Mouse (Mus musculus) myocyte (in vitro differentiated cells): ENCODE measurements around the gene Adamts4. TPM values are rescaled to one million over a fixed set of nuclear protein-coding genes. Genes with fewer than 3 reads are reported as not detected.

ENCODE experiments used
- H3K27me3 ChIP-seq: one replicate; pipeline ENCODE4 v1.6.1; 2011; ENCODE audit not compliant: control insufficient read depth, insufficient read depth, insufficient read length
- H3K36me3 ChIP-seq: one replicate; pipeline ENCODE4 v1.6.1; 2011; ENCODE audit not compliant: control insufficient read depth, insufficient read depth
- H3K4me2 ChIP-seq: one replicate; pipeline ENCODE4 v1.6.1; 2011; ENCODE audit warnings: low read depth, control low read depth
- H3K4me3 ChIP-seq: one replicate; pipeline ENCODE4 v1.5.1; 2011; ENCODE audit warnings: mild to moderate bottlenecking, control low read depth, moderate library complexity
- H3K79me2 ChIP-seq: one replicate; pipeline ENCODE4 v1.6.1; 2011; ENCODE audit not compliant: control insufficient read depth, insufficient read depth
- H3ac ChIP-seq: one replicate; pipeline ENCODE4 v1.6.1; 2011; ENCODE audit not compliant: control insufficient read depth, insufficient read length
- CEBPB ChIP-seq: IDR thresholded peaks from 2 replicates; pipeline ENCODE4 v1.6.1; 2011; ENCODE audit warnings: mild to moderate bottlenecking, moderate library complexity; ENCODE audit not compliant: poor library complexity, insufficient read depth, severe bottlenecking
- E2F4 ChIP-seq: IDR thresholded peaks from one replicate; pipeline ENCODE4 v1.6.1; 2011; ENCODE audit warnings: mild to moderate bottlenecking, control low read depth, moderate library complexity; ENCODE audit not compliant: insufficient read depth
- MAX ChIP-seq: IDR thresholded peaks from one replicate; pipeline ENCODE4 v1.6.1; 2011; ENCODE audit warnings: low read depth, mild to moderate bottlenecking, control low read depth
- MYOD1 ChIP-seq, 3 experiments: IDR thresholded peaks; one replicate each; pipeline ENCODE4 v1.6.1; 2011; ENCODE audit warnings: control low read depth in 2 of 3, low read depth in 2 of 3, mild to moderate bottlenecking in 2 of 3, moderate library complexity in 1 of 3; ENCODE audit not compliant: insufficient read length in 2 of 3, control insufficient read depth in 1 of 3
- MYOG ChIP-seq, 3 experiments: IDR thresholded peaks; one replicate each; pipeline ENCODE4 v1.6.1; 2011; ENCODE audit warnings: control low read depth in 2 of 3, low read depth in 2 of 3, mild to moderate bottlenecking in 2 of 3; ENCODE audit not compliant: insufficient read length in 2 of 3, control insufficient read depth in 1 of 3, insufficient read depth in 1 of 3
- POLR2A ChIP-seq: IDR thresholded peaks from one replicate; pipeline ENCODE4 v1.6.1; 2011; ENCODE audit warnings: low read depth, mild to moderate bottlenecking, control low read depth, moderate library complexity; ENCODE audit not compliant: insufficient read length
- POLR2AphosphoS2 ChIP-seq: IDR thresholded peaks from one replicate; pipeline ENCODE4 v1.6.1; 2011; ENCODE audit warnings: low read depth, control low read depth; ENCODE audit not compliant: insufficient read length
- REST ChIP-seq: IDR thresholded peaks from one replicate; pipeline ENCODE4 v1.6.1; 2011; ENCODE audit warnings: mild to moderate bottlenecking, control low read depth, moderate library complexity; ENCODE audit not compliant: insufficient read depth, insufficient read length
- SRF ChIP-seq: IDR thresholded peaks from one replicate; pipeline ENCODE4 v1.6.1; 2011; ENCODE audit warnings: low read depth; ENCODE audit not compliant: control insufficient read depth, insufficient read length
- TCF12 ChIP-seq: IDR thresholded peaks from one replicate; pipeline ENCODE4 v1.6.1; 2011; ENCODE audit warnings: mild to moderate bottlenecking, control low read depth; ENCODE audit not compliant: poor library complexity, insufficient read depth, severe bottlenecking
- TCF3 ChIP-seq: IDR thresholded peaks from one replicate; pipeline ENCODE4 v1.6.1; 2011; ENCODE audit warnings: low read depth, control low read depth; ENCODE audit not compliant: insufficient read length
- USF1 ChIP-seq: IDR thresholded peaks from one replicate; pipeline ENCODE4 v1.6.1; 2011; ENCODE audit warnings: low read depth, mild to moderate bottlenecking, control low read depth, moderate library complexity
- polyA plus RNA-seq: library from polyadenylated mRNA; unstranded; fragments of >200 nt; fragmentation: generic; extraction: Trizol; gene quantifications from one replicate; pipeline ENCODE4 v1.2.1, GENCODE M21; 2012; ENCODE audit warnings: missing spikeins

The Adamts4 gene
- polyA plus RNA-seq, 1 experiment: 15.0 TPM

DNA sequence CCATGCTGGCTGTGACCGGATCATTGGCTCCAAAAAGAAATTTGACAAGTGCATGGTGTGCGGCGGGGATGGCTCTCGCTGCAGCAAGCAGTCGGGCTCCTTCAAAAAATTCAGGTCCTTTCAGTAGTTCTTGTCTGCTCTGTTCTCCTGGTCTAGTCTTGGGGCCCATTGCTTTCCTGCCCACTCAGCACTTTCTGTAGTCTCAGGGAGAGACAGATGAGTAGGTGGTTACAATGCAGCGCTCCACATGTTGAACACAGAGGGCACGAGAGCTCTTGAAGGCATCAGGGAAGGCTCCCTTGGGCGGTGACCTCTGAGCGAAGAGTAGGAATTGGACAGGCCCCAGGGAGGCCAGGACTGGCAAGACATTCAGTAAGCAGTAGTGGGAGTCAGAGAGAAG, 7.6 kb downstream of the Adamts4 start:
- H3K4me2 ChIP-seq: no peak overlapping the region
- no peak overlapping the region for H3K4me3 ChIP-seq
- no peaks in the 10 kb centered on the region for H3K79me2 ChIP-seq
- H3K36me3 ChIP-seq: no peaks in the 10 kb centered on the region
- TF ChIP-seq USF1: no peak
- no peak for TF ChIP-seq E2F4
- TF ChIP-seq MAX: no peak
- no peak for TF ChIP-seq TCF3
- TF ChIP-seq SRF: no peak
- no peak for TF ChIP-seq POLR2AphosphoS2
- TF ChIP-seq TCF12: no peak
- no peak overlapping the region for H3ac ChIP-seq
- H3K27me3 ChIP-seq: no peaks in the 10 kb centered on the region

DNA sequence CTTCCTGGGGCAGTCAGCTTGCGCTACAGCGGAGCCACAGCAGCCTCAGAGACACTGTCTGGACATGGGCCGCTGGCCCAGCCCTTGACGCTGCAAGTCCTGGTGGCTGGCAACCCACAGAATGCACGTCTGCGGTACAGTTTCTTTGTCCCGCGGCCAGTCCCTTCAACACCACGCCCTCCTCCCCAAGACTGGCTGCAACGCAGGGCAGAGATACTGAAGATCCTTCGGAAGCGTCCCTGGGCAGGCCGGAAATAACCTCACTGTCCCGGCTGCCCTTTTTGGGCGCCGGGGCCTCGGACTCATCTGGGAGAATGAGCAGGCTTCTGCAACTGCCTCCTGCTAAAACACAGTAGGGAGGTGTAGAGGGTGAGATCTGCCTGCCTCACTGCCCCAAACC, 8.7 kb downstream of the Adamts4 start:
- Histone ChIP-seq H3K79me2 (no peaks in the 10 kb centered on the region), H3ac (no peak overlapping the region), H3K4me2 (no peak overlapping the region), H3K4me3 (no peak overlapping the region), H3K27me3 (no peaks in the 10 kb centered on the region), H3K36me3 (no peaks in the 10 kb centered on the region)
- TF ChIP-seq MYOG (IDR thresholded peaks at IDR 0.05; ENCODE audit: control insufficient read depth in 1 of 3, insufficient read depth in 1 of 3, insufficient read length in 2 of 3, low read depth in 2 of 3): no peak
- no peak for TF ChIP-seq REST

- no peak overlapping the region for H3K4me2 ChIP-seq
- no peak overlapping the region for H3K4me3 ChIP-seq
- no peak overlapping the region for H3ac ChIP-seq
- no peaks in the 10 kb centered on the region for H3K36me3 ChIP-seq
- TF ChIP-seq MAX (no peak), TCF3 (no peak), TCF12 (no peak)
- no peaks in the 10 kb centered on the region for H3K27me3 ChIP-seq
- H3K79me2 ChIP-seq: no peaks in the 10 kb centered on the region
Observed at GRCm38 (mm10) chr1:171260316-171260715, 10.1 kb downstream of the Adamts4 start.

DNA sequence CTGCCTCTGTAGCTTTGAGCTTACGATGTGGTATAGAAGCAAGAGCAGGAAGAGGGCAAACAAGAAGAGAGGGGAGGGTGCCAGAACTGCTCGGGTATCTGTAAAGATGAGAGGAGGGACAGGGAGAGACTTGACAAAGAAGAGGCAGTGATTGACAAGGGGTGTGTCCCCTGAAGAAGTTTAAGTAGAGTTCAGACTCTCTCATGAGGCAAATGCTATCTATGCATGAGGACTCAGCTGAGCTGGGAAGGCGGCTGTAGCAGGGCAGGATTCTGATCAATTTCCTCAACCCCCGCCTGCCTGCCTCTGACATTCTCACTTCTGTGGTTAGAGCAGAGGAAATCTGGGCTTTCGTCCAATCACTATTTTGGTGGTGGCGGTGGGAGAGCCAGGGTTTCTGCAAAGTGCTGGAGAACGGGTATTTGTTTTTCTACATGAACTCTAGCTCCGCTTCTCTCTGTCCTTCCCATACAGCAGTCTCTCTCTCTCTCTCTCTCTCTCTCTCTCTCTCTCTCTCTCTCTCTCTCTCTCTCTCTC, 12.4 kb downstream of the Adamts4 start:
- peak overlapping the region; percentile 1 for H3K4me3 ChIP-seq
- no peak overlapping the region for H3ac ChIP-seq
- TF ChIP-seq USF1: no peak
- no peak for TF ChIP-seq SRF
- no peak for TF ChIP-seq POLR2A
- TF ChIP-seq TCF12: no peak
- no peak for TF ChIP-seq MYOD1 (IDR thresholded peaks at IDR 0.05; ENCODE audit: control insufficient read depth in 1 of 3, insufficient read length in 2 of 3, low read depth in 2 of 3)
- TF ChIP-seq CEBPB: no peak
- no peak for TF ChIP-seq POLR2AphosphoS2
- H3K36me3 ChIP-seq: no peaks in the 10 kb centered on the region
- H3K27me3 ChIP-seq: no peaks in the 10 kb centered on the region
- no peaks in the 10 kb centered on the region for H3K79me2 ChIP-seq
- peak overlapping the region; percentile 96 for H3K4me2 ChIP-seq

- H3K4me2 ChIP-seq: peak overlapping the region; percentile 96
- no peaks in the 10 kb centered on the region for H3K79me2 ChIP-seq
- H3K36me3 ChIP-seq: no peaks in the 10 kb centered on the region
- H3K4me3 ChIP-seq: peak overlapping the region; percentile 1
- H3ac ChIP-seq: no peak overlapping the region
- TF ChIP-seq CEBPB (no peak), REST (no peak), MAX (no peak), SRF (peak; percentile 54), POLR2A (no peak)
- H3K27me3 ChIP-seq: no peaks in the 10 kb centered on the region
Observed at GRCm38 (mm10) chr1:171263185-171263611, 13.0 kb downstream of the Adamts4 start.

GRCm38 (mm10) chr1:171263666-171264461, 13.6 kb downstream of the Adamts4 start:
- Histone ChIP-seq H3K4me3 (no peak overlapping the region), H3K36me3 (no peaks in the 10 kb centered on the region), H3ac (no peak overlapping the region), H3K4me2 (peak overlapping the region; percentile 57), H3K79me2 (no peaks in the 10 kb centered on the region), H3K27me3 (no peaks in the 10 kb centered on the region)
- TF ChIP-seq E2F4 (no peak), MAX (no peak), USF1 (no peak), POLR2AphosphoS2 (no peak), REST (no peak), MYOG (IDR thresholded peaks at IDR 0.05; ENCODE audit: control insufficient read depth in 1 of 3, insufficient read depth in 1 of 3, insufficient read length in 2 of 3, low read depth in 2 of 3) (no peak), POLR2A (no peak), TCF3 (no peak), CEBPB (no peak), TCF12 (no peak), SRF (no peak), MYOD1 (IDR thresholded peaks at IDR 0.05; ENCODE audit: control insufficient read depth in 1 of 3, insufficient read length in 2 of 3, low read depth in 2 of 3) (no peak)
